Mouse (Mus musculus) midbrain, embryonic 13.5 days (tissue): ENCODE measurements around the gene Chmp4b. TPM values are rescaled to one million over a fixed set of nuclear protein-coding genes. Genes with fewer than 3 reads are reported as not detected.

Experiments used
- ATAC-seq: fragments of 200-750 bp; cut with Nextera tagmentation; 2 replicates; pipeline ENCODE4 v1.8.0; 2017; ENCODE audit warnings: mild to moderate bottlenecking, moderate TSS enrichment, moderate library complexity
- H3K27ac ChIP-seq: fragments of 300-500 bp; sonication (generic); 2 replicates; pipeline ENCODE4 v1.5.1; 2015; ENCODE audit warnings: inconsistent platforms, mild to moderate bottlenecking, moderate library complexity
- H3K27me3 ChIP-seq: fragments of 300-500 bp; sonication (generic); 2 replicates; pipeline ENCODE4 v1.6.1; 2015; ENCODE audit warnings: mild to moderate bottlenecking, inconsistent platforms
- H3K36me3 ChIP-seq: fragments of 300-500 bp; sonication (generic); 2 replicates; pipeline ENCODE4 v1.6.1; 2015; ENCODE audit warnings: mild to moderate bottlenecking, inconsistent platforms
- H3K4me1 ChIP-seq: fragments of 300-500 bp; sonication (generic); replicated peaks from 2 replicates; pipeline ENCODE4 v1.6.1; 2015; ENCODE audit warnings: inconsistent platforms
- H3K4me2 ChIP-seq: fragments of 300-500 bp; sonication (generic); replicated peaks from 2 replicates; pipeline ENCODE4 v1.6.1; 2015; ENCODE audit warnings: moderate library complexity, mild to moderate bottlenecking, inconsistent platforms
- H3K4me3 ChIP-seq: fragments of 300-500 bp; sonication (generic); replicated peaks from 2 replicates; pipeline ENCODE4 v1.5.1; 2015; ENCODE audit warnings: mild to moderate bottlenecking, inconsistent platforms
- H3K9ac ChIP-seq: fragments of 300-500 bp; sonication (generic); replicated peaks from 2 replicates; pipeline ENCODE4 v1.6.1; 2015; ENCODE audit warnings: mild to moderate bottlenecking, inconsistent platforms
- H3K9me3 ChIP-seq: fragments of 300-500 bp; sonication (generic); 2 replicates; pipeline ENCODE4 v1.6.1; 2016; ENCODE audit warnings: mild to moderate bottlenecking, inconsistent platforms
- WGBS: fragments of 180-500 bp; shearing (Covaris S2); methylation state at CpG from one replicate; pipeline ENCODE4 v1.1.7; 2015; 5-methylcytosine and 5-hydroxymethylcytosine counted together
- polyA plus RNA-seq: library from polyadenylated mRNA; unstranded; fragments of >200 nt; fragmentation: Nextera tagmentation; extraction: Ambion mirVana; gene quantifications from 2 replicates; pipeline ENCODE4 v1.2.1, GENCODE M21; 2015

Chmp4b gene
- polyA plus RNA-seq, 1 experiment from 2014 or later: 27.2 TPM

GRCm38 (mm10) chr2:154711701-154712100, 60.2 kb downstream of the Chmp4b start:
- Histone ChIP-seq H3K9me3 (no peaks in the 10 kb centered on the region), H3K36me3 (no peaks in the 10 kb centered on the region), H3K9ac (no peak overlapping the region), H3K4me3 (no peak overlapping the region), H3K27ac (no peak overlapping the region), H3K4me1 (no peaks in the 10 kb centered on the region), H3K4me2 (no peak overlapping the region), H3K27me3 (0 out of 2 replicates have a peak, but pooled peaks cover 3% of the 10 kb centered on the region)
- 0 out of 2 replicates have a peak, but pooled peaks have one; percentile 21 for ATAC-seq
- WGBS: 51% methylated on average over 3 of the region's 3 CpGs

DNA sequence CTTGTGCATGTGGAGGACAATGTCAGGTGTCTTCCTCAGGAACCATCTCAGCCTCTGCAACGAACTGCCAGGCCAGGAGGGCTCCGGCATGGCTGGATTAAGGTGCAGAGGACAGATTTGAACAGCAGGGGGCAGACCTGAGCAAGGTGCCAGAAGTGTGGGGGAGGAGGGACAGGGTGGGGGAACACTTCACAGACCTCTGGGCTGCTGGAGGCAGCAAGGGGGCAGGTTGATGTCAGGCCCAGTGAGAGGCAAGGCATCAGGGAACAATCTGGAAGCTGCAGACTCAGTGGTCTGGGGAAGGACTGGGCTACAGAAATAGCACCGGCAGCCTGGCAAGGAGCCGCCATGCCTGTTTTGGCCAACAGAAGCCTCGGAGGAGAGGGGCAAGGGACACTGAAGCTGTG, 60.8 kb downstream of the Chmp4b start:
- peak; percentile 41 for ATAC-seq
- no peaks in the 10 kb centered on the region for H3K4me1 ChIP-seq
- no peak overlapping the region for H3K4me3 ChIP-seq
- H3K9me3 ChIP-seq: no peaks in the 10 kb centered on the region
- no peak overlapping the region for H3K4me2 ChIP-seq
- H3K9ac ChIP-seq: no peak overlapping the region
- H3K27me3 ChIP-seq: 0 out of 2 replicates have a peak, but pooled peaks cover 3% of the 10 kb centered on the region
- H3K27ac ChIP-seq: no peak overlapping the region
- no peaks in the 10 kb centered on the region for H3K36me3 ChIP-seq
- 42% methylated on average over 5 of the region's 5 CpGs for WGBS

GRCm38 (mm10) chr2:154713083-154713482, 61.6 kb downstream of the Chmp4b start:
- 46% methylated on average over 6 of the region's 6 CpGs for WGBS
- Histone ChIP-seq H3K9ac (no peak overlapping the region), H3K4me3 (no peak overlapping the region), H3K4me2 (no peak overlapping the region), H3K4me1 (no peaks in the 10 kb centered on the region), H3K27me3 (0 out of 2 replicates have a peak, but pooled peaks cover 3% of the 10 kb centered on the region), H3K36me3 (no peaks in the 10 kb centered on the region), H3K9me3 (no peaks in the 10 kb centered on the region), H3K27ac (no peak overlapping the region)
- ATAC-seq: no peak

GRCm38 (mm10) chr2:154713964-154714363, 62.5 kb downstream of the Chmp4b start:
- Histone ChIP-seq H3K4me3 (no peak overlapping the region), H3K27ac (no peak overlapping the region), H3K36me3 (no peaks in the 10 kb centered on the region), H3K4me1 (no peaks in the 10 kb centered on the region), H3K4me2 (no peak overlapping the region), H3K9me3 (no peaks in the 10 kb centered on the region), H3K9ac (no peak overlapping the region), H3K27me3 (0 out of 2 replicates have a peak, but pooled peaks cover 3% of the 10 kb centered on the region)
- 62% methylated on average over 3 of the region's 3 CpGs for WGBS
- no peak for ATAC-seq

DNA sequence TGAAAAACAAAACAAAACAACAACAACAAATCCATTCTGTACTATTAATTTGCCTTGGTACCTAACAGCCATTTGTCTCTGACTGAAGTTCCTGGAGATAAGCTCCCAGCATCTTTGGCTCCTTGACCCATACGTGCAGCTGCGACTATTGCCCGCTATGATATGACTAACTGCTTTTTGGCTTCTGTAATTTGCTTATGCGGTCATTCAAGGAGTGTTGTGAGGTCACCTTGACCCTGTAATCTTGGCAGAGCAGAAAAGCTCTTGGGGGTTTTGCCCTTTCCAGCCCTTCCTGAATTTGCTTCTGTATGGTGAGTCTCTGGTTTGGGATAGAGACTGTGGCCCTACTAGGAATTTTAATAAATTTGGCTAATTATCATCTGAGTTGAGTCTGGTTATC, 65.1 kb downstream of the Chmp4b start:
- H3K4me2 ChIP-seq: no peak overlapping the region
- no peak overlapping the region for H3K9ac ChIP-seq
- H3K36me3 ChIP-seq: no peaks in the 10 kb centered on the region
- H3K27ac ChIP-seq: no peak overlapping the region
- no peaks in the 10 kb centered on the region for H3K4me1 ChIP-seq
- 95% methylated on average over 4 of the region's 4 CpGs for WGBS
- no peaks in the 10 kb centered on the region for H3K9me3 ChIP-seq
- no peak overlapping the region for H3K4me3 ChIP-seq
- H3K27me3 ChIP-seq: 0 out of 2 replicates have a peak, but pooled peaks cover 3% of the 10 kb centered on the region
- ATAC-seq: no peak

- H3K27ac ChIP-seq: no peak overlapping the region
- H3K9me3 ChIP-seq: no peaks in the 10 kb centered on the region
- no peak for ATAC-seq
- no peak overlapping the region for H3K4me3 ChIP-seq
- no peaks in the 10 kb centered on the region for H3K4me1 ChIP-seq
- no peaks in the 10 kb centered on the region for H3K36me3 ChIP-seq
- no peak overlapping the region for H3K4me2 ChIP-seq
- H3K9ac ChIP-seq: no peak overlapping the region
- H3K27me3 ChIP-seq: no peaks in the 10 kb centered on the region
These were observed 65.6 kb downstream of the Chmp4b start for GRCm38 (mm10) chr2:154717081-154717480.

GRCm38 (mm10) chr2:154718855-154719556, 67.5 kb downstream of the Chmp4b start:
- Histone ChIP-seq H3K9ac (no peak overlapping the region), H3K9me3 (no peaks in the 10 kb centered on the region), H3K27ac (no peak overlapping the region), H3K36me3 (no peaks in the 10 kb centered on the region), H3K4me1 (no peaks in the 10 kb centered on the region), H3K4me3 (no peak overlapping the region), H3K4me2 (no peak overlapping the region), H3K27me3 (no peaks in the 10 kb centered on the region)
- WGBS: 88% methylated on average over 12 of the region's 12 CpGs
- ATAC-seq: no peak

- peaks cover 3% of the 10 kb centered on the region for H3K4me1 ChIP-seq
- WGBS: 85% methylated on average over 2 of the region's 2 CpGs
- no peaks in the 10 kb centered on the region for H3K27me3 ChIP-seq
- H3K4me3 ChIP-seq: no peak overlapping the region
- H3K9me3 ChIP-seq: no peaks in the 10 kb centered on the region
- no peak overlapping the region for H3K9ac ChIP-seq
- no peak for ATAC-seq
- H3K36me3 ChIP-seq: no peaks in the 10 kb centered on the region
- H3K27ac ChIP-seq: no peak overlapping the region
- H3K4me2 ChIP-seq: no peak overlapping the region
These were observed 68.8 kb downstream of the Chmp4b start for GRCm38 (mm10) chr2:154720315-154720714.

DNA sequence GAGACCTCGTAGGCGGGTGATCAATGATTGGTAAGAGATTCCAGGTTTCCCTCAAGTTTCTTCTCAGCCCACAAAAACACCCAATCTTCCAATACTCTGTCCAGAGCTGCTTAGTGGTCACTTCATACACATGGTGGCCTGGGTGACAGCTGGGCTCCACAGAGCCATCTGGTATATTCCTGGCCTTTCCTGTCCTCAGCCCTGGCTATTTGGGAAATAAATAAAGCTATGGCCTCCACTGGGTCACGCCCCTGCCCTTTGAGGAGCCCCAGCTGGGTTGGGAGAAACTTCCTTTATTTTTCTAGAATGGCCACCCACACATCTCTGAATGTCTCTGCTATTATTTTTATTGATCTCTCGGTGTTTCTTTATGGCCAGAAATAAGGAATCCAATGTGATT, 72.0 kb downstream of the Chmp4b start:
- no peak overlapping the region for H3K27ac ChIP-seq
- no peak overlapping the region for H3K9ac ChIP-seq
- H3K4me1 ChIP-seq: peaks cover 10% of the 10 kb centered on the region
- WGBS: 83% methylated on average over 4 of the region's 4 CpGs
- H3K4me3 ChIP-seq: no peak overlapping the region
- no peaks in the 10 kb centered on the region for H3K36me3 ChIP-seq
- no peaks in the 10 kb centered on the region for H3K27me3 ChIP-seq
- H3K9me3 ChIP-seq: no peaks in the 10 kb centered on the region
- no peak overlapping the region for H3K4me2 ChIP-seq
- ATAC-seq: no peak

DNA sequence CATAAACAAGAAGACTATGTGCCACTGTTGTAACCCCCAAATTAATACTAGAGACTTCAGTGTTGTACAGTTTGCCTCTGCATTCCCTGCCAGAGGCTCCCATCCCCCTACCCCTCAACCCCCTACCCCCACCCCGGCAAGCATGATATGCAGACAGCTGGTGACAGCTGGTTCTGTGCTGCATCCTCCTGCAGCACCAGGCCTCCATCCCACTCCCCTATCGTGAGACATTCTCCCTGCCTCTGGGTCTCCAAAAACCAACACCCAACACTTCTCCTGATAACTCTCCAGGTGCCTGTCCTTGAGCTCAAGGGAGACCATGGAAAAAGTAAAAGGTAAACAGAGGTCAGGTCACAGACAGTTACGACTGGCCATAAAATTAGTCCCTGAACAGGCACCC, 78.2 kb downstream of the Chmp4b start:
- ATAC-seq: no peak
- Histone ChIP-seq H3K9ac (no peak overlapping the region), H3K4me3 (no peak overlapping the region), H3K36me3 (no peaks in the 10 kb centered on the region), H3K4me2 (no peak overlapping the region), H3K27me3 (no peaks in the 10 kb centered on the region), H3K9me3 (no peaks in the 10 kb centered on the region), H3K4me1 (peaks cover 10% of the 10 kb centered on the region), H3K27ac (no peak overlapping the region)
- WGBS: 77% methylated on average over 3 of the region's 3 CpGs

DNA sequence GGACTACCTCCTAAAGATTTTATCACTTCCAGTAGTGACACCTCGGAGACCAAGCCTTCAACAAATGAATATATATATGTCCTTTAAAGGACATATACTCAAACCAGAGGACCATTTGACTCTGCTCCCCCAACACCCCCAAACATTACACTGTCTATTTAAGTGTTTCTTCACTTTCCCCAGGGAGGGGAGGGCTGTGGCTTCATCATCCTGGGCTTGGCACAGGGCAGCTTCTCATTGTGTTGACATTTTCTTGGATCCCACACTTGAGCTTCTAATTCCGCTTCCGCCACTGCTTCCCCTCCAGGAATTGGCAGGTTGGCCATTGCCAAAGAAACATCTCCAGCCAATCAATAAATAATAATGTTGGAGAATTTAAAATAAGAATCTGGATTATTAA, 79.3 kb downstream of the Chmp4b start:
- no peak for ATAC-seq
- Histone ChIP-seq H3K36me3 (no peaks in the 10 kb centered on the region), H3K27me3 (no peaks in the 10 kb centered on the region), H3K4me2 (no peak overlapping the region), H3K9ac (no peak overlapping the region), H3K9me3 (no peaks in the 10 kb centered on the region), H3K4me3 (no peak overlapping the region), H3K4me1 (0 out of 2 replicates have a peak, but pooled peaks cover 6% of the 10 kb centered on the region), H3K27ac (no peak overlapping the region)
- 84% methylated on average over 3 of the region's 3 CpGs for WGBS

DNA sequence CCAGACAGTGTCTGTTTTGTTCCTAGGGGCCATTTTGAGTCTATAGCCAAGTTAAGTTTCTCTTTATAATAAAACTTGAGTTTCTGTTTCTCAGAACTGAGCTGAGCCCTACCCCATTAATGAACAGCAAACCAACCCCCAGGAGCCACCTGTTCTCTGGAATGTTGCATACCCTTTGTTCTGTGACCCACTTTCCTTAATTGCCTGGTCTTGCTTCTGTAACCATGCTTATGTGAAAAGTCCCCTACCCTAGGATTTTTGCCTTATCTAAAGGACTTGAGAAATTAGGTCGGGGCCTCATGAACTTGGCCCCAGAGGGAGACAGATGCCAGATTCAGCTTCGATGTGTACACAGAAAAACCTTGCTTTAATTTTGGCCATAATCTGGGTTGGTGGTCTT, 80.4 kb downstream of the Chmp4b start:
- Histone ChIP-seq H3K36me3 (no peaks in the 10 kb centered on the region), H3K4me2 (no peak overlapping the region), H3K9me3 (no peaks in the 10 kb centered on the region), H3K4me1 (0 out of 2 replicates have a peak, but pooled peaks cover 6% of the 10 kb centered on the region), H3K27me3 (no peaks in the 10 kb centered on the region), H3K9ac (no peak overlapping the region), H3K27ac (no peak overlapping the region), H3K4me3 (no peak overlapping the region)
- 65% methylated on average over 2 of the region's 2 CpGs for WGBS
- no peak for ATAC-seq
